Mouse (Mus musculus): ENCODE measurements around the gene Pla2g6. TPM values are rescaled to one million over a fixed set of nuclear protein-coding genes. Genes with fewer than 3 reads are reported as not detected.

Gene Pla2g6
- polyA plus RNA-seq, 1 experiment from 2014 or later = 27.1 TPM

DNA sequence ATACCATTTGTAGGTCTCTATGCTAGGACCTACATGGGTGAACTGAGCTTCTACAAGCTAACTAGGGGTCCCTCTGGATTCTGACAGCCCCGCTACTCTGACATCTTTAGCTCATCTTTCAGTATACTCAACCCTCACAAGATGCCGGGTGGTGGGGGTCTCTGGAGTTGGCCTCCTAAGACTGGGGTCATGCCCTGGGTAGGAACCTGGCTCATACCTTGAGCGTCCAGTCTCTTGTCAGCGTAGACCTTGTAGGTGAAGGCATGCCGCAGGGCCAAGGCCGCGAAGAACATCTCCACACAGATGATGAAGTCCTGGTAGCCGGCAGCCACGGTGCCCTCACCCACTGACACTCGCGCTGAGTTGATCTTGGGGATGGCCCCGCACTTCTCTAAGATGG is 36.9 kb upstream of the Pla2g6 start:
- Histone ChIP-seq H3K4me3 (ENCODE audit: low read length) (no peak overlapping the region), H3K9me3 (ENCODE audit: control insufficient read depth, low read length) (no peaks in the 10 kb centered on the region), H3K4me1 (ENCODE audit: control insufficient read depth, insufficient read depth, low read length) (peaks cover 47% of the 10 kb centered on the region), H3K27me3 (replicated peaks; ENCODE audit: control insufficient read depth, insufficient read depth, low read length) (no peaks in the 10 kb centered on the region), H3K4me2 (ENCODE audit: low read depth, low read length) (no peak overlapping the region), H3K36me3 (ENCODE audit: control insufficient read depth, insufficient read depth, low read length) (peaks cover 16% of the 10 kb centered on the region), H3K9ac (ENCODE audit: low read depth, low read length) (no peak overlapping the region), H3K27ac (ENCODE audit: low read length) (no peak overlapping the region)
- 94% methylated on average over 12 of the region's 12 CpGs for WGBS
- no peak for ATAC-seq

DNA sequence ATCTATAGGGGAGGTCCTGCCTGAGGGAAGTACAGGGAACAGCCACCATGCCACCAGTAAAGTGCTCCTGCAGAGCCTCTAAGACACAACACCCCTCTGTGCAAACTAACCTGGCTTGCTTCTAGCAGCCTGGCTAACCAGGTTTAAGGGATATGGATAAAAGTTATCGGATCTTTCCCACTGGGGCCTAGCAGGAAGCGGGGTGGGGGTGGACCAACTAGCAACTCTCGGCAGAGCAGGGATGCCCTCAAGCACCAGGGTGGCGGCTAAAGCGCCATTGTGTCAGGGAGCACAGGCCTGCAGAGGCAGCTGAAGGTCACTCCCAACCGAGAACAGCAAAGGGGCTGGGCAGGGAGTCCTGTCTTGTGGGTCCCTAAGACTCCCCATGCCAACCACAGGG is 35.9 kb upstream of the Pla2g6 start:
- Histone ChIP-seq H3K9ac (ENCODE audit: low read depth, low read length) (no peak overlapping the region), H3K4me3 (ENCODE audit: low read length) (no peak overlapping the region), H3K4me2 (ENCODE audit: low read depth, low read length) (no peak overlapping the region), H3K27ac (ENCODE audit: low read length) (no peak overlapping the region), H3K27me3 (replicated peaks; ENCODE audit: control insufficient read depth, insufficient read depth, low read length) (no peaks in the 10 kb centered on the region), H3K36me3 (ENCODE audit: control insufficient read depth, insufficient read depth, low read length) (peaks cover 16% of the 10 kb centered on the region), H3K9me3 (ENCODE audit: control insufficient read depth, low read length) (no peaks in the 10 kb centered on the region), H3K4me1 (ENCODE audit: control insufficient read depth, insufficient read depth, low read length) (peaks cover 43% of the 10 kb centered on the region)
- no peak for ATAC-seq
- 72% methylated on average over 6 of the region's 6 CpGs for WGBS

DNA sequence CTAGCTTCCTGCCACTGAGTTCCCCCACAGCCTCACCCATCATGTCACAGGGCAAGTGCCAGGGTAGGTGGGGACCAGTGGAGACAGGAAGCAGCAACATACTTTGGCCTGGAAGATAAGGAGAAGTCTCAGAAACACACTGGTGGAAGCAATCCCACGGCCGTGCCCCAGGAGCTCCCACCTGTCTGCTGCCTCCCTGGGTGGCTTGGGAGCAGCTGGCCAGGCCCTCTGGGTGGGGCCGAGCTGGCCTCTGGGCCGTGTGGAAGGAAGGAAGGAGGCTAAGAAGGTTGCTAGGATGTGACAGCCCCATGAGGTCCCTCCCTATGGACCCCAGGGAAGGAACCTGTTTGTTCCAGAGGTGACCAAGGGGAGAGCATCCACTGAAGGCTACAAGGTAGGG is 32.8 kb upstream of the Pla2g6 start:
- H3K4me3 ChIP-seq (ENCODE audit: low read length) = no peak overlapping the region
- no peak for ATAC-seq
- peaks cover 39% of the 10 kb centered on the region for H3K4me1 ChIP-seq (ENCODE audit: control insufficient read depth, insufficient read depth, low read length)
- peak overlapping the region; percentile 26; the same call in 1 of the 2 replicates for H3K27ac ChIP-seq (ENCODE audit: low read length)
- WGBS = 41% methylated on average over 4 of the region's 4 CpGs
- no peak overlapping the region for H3K4me2 ChIP-seq (ENCODE audit: low read depth, low read length)
- H3K9ac ChIP-seq (ENCODE audit: low read depth, low read length) = peak overlapping the region; percentile 20; the same call in 1 of the 2 replicates
- peaks cover 16% of the 10 kb centered on the region for H3K36me3 ChIP-seq (ENCODE audit: control insufficient read depth, insufficient read depth, low read length)
- no peaks in the 10 kb centered on the region for H3K9me3 ChIP-seq (ENCODE audit: control insufficient read depth, low read length)
- no peaks in the 10 kb centered on the region for H3K27me3 ChIP-seq (replicated peaks; ENCODE audit: control insufficient read depth, insufficient read depth, low read length)

DNA sequence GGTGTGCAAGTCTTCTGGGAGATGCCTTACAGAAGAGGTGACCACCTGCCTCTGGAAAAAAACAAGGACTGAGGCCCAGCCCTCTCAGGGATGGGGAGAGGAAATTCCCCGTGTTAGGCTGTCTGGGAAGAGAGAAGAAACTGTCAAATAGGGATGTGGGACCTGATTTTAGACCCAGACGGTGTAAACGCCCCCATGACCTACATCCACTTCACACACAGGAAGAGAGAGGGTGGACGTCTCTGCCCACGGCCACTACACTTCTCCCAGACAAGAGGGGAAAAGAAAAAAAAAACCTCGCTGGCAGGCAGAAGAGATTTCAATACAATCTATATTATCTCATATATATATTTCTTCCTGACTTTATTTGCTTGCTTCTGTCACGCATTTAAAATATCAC is 32.2 kb upstream of the Pla2g6 start:
- H3K27ac ChIP-seq (ENCODE audit: low read length) = 0 out of 2 replicates have a peak overlapping the region, but pooled peaks have one; percentile 24
- H3K4me2 ChIP-seq (ENCODE audit: low read depth, low read length) = no peak overlapping the region
- peaks cover 42% of the 10 kb centered on the region for H3K4me1 ChIP-seq (ENCODE audit: control insufficient read depth, insufficient read depth, low read length)

DNA sequence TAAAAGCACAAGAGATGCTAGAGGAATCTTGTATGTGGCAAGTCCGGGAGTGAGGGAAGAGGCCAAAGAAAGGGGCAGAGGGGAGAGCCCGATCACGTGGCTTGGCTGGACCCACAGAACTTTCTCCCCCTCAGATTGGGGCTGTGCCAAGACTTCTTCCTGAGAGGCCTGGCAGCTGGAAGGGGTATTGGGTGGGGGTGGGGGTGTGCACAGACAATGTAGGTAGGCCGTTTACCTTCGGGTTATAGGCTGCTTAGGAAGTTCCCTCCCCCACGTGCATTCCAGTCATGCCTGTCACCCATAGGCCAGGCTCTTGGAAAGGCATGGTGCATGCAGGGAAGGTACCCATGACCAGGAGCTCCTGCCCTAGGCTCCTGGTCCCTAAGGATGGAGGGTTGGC is 31.8 kb upstream of the Pla2g6 start:
- peaks cover 42% of the 10 kb centered on the region for H3K4me1 ChIP-seq (ENCODE audit: control insufficient read depth, insufficient read depth, low read length)
- no peaks in the 10 kb centered on the region for H3K9me3 ChIP-seq (ENCODE audit: control insufficient read depth, low read length)
- 0 out of 2 replicates have a peak overlapping the region, but pooled peaks have one; percentile 24 for H3K27ac ChIP-seq (ENCODE audit: low read length)
- no peak overlapping the region for H3K4me2 ChIP-seq (ENCODE audit: low read depth, low read length)
- H3K36me3 ChIP-seq (ENCODE audit: control insufficient read depth, insufficient read depth, low read length) = peaks cover 11% of the 10 kb centered on the region
- no peaks in the 10 kb centered on the region for H3K27me3 ChIP-seq (replicated peaks; ENCODE audit: control insufficient read depth, insufficient read depth, low read length)
- H3K4me3 ChIP-seq (ENCODE audit: low read length) = no peak overlapping the region
- WGBS = 11% methylated on average over 6 of the region's 6 CpGs
- no peak overlapping the region for H3K9ac ChIP-seq (ENCODE audit: low read depth, low read length)
- no peak for ATAC-seq

More for the DNA sequence above, 32.2 kb upstream of the Pla2g6 start:
- no peaks in the 10 kb centered on the region for H3K9me3 ChIP-seq (ENCODE audit: control insufficient read depth, low read length)
- WGBS = 51% methylated on average over 7 of the region's 7 CpGs
- ATAC-seq = no peak
- no peak overlapping the region for H3K4me3 ChIP-seq (ENCODE audit: low read length)
- H3K36me3 ChIP-seq (ENCODE audit: control insufficient read depth, insufficient read depth, low read length) = peaks cover 16% of the 10 kb centered on the region
- H3K9ac ChIP-seq (ENCODE audit: low read depth, low read length) = no peak overlapping the region
- H3K27me3 ChIP-seq (replicated peaks; ENCODE audit: control insufficient read depth, insufficient read depth, low read length) = no peaks in the 10 kb centered on the region

DNA sequence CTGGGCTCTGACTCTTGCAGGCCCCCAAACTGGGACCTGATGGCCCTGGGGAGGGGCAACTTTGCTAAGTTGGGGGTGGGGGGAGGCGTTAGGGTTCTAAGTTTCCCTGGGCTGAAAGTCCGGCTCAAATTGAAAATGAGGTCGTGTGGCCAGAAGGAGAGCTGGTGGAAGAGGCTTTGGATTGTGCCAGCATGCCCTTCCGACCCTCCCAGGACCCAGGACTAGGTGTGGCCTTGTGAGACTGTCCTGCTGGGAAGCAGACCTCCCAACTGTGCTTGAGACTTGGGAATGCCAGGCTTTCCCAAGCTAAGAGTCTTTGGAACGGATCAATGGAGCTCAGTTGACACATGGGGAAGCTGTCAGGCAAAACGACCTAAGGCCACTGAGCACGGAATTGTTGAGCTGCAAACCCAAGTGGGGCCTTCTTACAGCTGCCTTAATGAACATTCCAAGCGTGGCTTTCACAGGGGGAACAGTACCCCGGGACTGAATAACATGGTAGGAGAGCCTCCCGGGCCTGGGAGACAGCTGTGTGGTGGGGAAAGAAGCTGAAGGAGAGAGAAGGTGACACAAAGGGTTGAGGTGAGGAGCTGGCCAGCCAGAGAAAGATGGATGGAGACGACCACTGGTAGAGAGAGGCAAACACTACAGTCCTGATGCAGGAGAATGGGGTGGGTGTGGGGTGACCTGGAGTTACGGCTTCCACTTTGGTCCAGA is 29.9 kb upstream of the Pla2g6 start:
- H3K4me3 ChIP-seq (ENCODE audit: low read length) = peak overlapping the region; percentile 55; the same call in 1 of the 2 replicates
- H3K9ac ChIP-seq (ENCODE audit: low read depth, low read length) = peak overlapping the region; percentile 75
- peak overlapping the region; percentile 78 for H3K27ac ChIP-seq (ENCODE audit: low read length)
- no peaks in the 10 kb centered on the region for H3K9me3 ChIP-seq (ENCODE audit: control insufficient read depth, low read length)
- peaks cover 47% of the 10 kb centered on the region for H3K4me1 ChIP-seq (ENCODE audit: control insufficient read depth, insufficient read depth, low read length)
- WGBS = 38% methylated on average over 12 of the region's 12 CpGs
- peaks cover 11% of the 10 kb centered on the region for H3K36me3 ChIP-seq (ENCODE audit: control insufficient read depth, insufficient read depth, low read length)
- H3K4me2 ChIP-seq (ENCODE audit: low read depth, low read length) = peak overlapping the region; percentile 94
- no peaks in the 10 kb centered on the region for H3K27me3 ChIP-seq (replicated peaks; ENCODE audit: control insufficient read depth, insufficient read depth, low read length)
- ATAC-seq = peak; percentile 18

DNA sequence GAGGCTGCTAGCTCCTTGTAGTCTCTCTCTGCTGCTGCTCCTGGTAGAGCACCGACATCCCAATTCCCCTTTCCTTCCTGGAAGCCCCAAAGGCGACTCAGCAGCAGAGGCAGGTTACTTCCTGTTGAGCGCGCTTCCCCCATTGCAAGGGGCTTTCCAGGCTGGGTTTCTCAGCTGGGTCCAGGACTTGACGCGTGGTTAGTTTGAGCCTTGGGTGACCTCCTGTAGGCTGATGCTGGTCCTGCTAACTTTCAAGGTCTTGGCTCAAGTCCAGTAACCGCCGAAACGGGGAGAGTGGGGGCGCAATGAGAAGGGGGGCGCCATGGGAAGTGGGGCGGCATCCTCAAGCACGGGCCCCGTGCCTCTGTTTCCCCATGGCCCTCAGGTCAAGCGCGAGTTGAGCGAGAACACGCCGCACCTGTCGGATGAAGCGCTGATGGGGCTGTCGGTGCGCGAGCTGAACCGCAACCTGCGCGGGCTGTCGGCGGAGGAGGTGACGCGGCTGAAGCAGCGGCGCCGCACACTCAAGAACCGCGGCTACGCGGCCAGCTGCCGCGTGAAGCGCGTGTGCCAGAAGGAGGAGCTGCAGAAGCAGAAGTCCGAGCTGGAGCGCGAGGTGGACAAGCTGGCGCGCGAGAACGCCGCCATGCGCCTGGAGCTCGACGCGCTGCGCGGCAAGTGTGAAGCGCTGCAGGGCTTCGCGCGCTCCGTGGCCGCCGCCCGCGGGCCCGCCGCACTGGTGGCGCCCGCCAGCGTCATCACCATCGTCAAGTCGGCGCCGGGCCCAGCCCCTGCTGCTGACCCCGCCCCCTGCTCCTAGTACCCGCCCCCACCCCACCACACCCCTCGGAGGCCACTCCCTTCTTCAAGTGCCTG is 29.1 kb upstream of the Pla2g6 start:
- Histone ChIP-seq H3K4me3 (ENCODE audit: low read length) (peak overlapping the region; percentile 55), H3K9ac (ENCODE audit: low read depth, low read length) (peak overlapping the region; percentile 75), H3K4me2 (ENCODE audit: low read depth, low read length) (peak overlapping the region; percentile 94), H3K27me3 (replicated peaks; ENCODE audit: control insufficient read depth, insufficient read depth, low read length) (no peaks in the 10 kb centered on the region), H3K9me3 (ENCODE audit: control insufficient read depth, low read length) (no peaks in the 10 kb centered on the region), H3K27ac (ENCODE audit: low read length) (peak overlapping the region; percentile 87), H3K36me3 (ENCODE audit: control insufficient read depth, insufficient read depth, low read length) (peaks cover 7% of the 10 kb centered on the region; the same call in 1 of the 2 replicates), H3K4me1 (ENCODE audit: control insufficient read depth, insufficient read depth, low read length) (peaks cover 56% of the 10 kb centered on the region)
- ATAC-seq = peak; percentile 86
- under 1% methylated on average over 77 of the region's 77 CpGs for WGBS

DNA sequence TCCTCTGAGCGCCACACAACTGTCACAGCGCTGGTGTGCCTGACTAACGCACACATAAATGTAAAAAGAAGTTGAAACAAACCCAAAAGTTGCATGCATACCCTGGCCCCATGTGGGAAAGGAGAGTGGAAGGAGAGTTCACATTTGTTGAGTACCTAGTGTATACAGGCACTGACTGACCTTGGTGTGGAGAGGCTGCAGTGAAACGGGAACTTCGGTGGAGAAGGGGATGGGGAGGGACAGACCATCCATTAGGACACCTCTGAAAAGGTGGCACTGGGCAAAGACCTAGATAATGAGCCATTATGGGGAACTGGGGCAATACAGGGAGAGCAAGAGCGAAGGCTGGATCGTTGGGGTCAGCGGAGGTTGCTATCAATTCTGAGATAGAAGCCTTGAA is 28.3 kb upstream of the Pla2g6 start:
- no peak for ATAC-seq
- Histone ChIP-seq H3K27ac (ENCODE audit: low read length) (peak overlapping the region; percentile 87), H3K9me3 (ENCODE audit: control insufficient read depth, low read length) (no peaks in the 10 kb centered on the region), H3K36me3 (ENCODE audit: control insufficient read depth, insufficient read depth, low read length) (peaks cover 2% of the 10 kb centered on the region; the same call in 1 of the 2 replicates), H3K9ac (ENCODE audit: low read depth, low read length) (peak overlapping the region; percentile 75), H3K27me3 (replicated peaks; ENCODE audit: control insufficient read depth, insufficient read depth, low read length) (no peaks in the 10 kb centered on the region), H3K4me1 (ENCODE audit: control insufficient read depth, insufficient read depth, low read length) (peaks cover 59% of the 10 kb centered on the region), H3K4me2 (ENCODE audit: low read depth, low read length) (peak overlapping the region; percentile 94), H3K4me3 (ENCODE audit: low read length) (peak overlapping the region; percentile 55)
- 75% methylated on average over 8 of the region's 8 CpGs for WGBS

DNA sequence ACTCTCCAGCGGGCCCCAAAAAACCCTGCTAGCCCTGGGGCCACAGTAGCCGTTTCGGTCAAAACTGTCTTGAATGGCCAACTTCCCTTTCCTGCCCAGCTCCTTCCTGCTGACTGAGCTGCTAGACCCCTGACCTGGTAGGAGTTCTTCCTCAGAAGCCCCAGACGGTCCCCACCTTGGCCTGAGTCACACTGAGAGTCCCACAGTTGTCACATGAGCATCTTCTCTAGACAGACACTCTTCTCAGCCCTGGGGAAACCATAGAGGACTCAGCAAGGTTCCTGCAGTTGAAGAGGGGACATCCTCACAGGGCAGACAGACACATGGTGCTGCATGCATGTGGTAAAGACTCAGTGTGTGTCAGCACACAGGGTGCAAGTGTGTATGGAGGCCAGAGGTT is 26.4 kb upstream of the Pla2g6 start:
- no peak overlapping the region for H3K4me3 ChIP-seq (ENCODE audit: low read length)
- H3K27me3 ChIP-seq (replicated peaks; ENCODE audit: control insufficient read depth, insufficient read depth, low read length) = no peaks in the 10 kb centered on the region
- H3K9ac ChIP-seq (ENCODE audit: low read depth, low read length) = no peak overlapping the region
- no peaks in the 10 kb centered on the region for H3K36me3 ChIP-seq (ENCODE audit: control insufficient read depth, insufficient read depth, low read length)
- H3K4me2 ChIP-seq (ENCODE audit: low read depth, low read length) = no peak overlapping the region
- no peak overlapping the region for H3K27ac ChIP-seq (ENCODE audit: low read length)
- WGBS = 83% methylated on average over 4 of the region's 4 CpGs
- peaks cover 50% of the 10 kb centered on the region for H3K4me1 ChIP-seq (ENCODE audit: control insufficient read depth, insufficient read depth, low read length)
- no peaks in the 10 kb centered on the region for H3K9me3 ChIP-seq (ENCODE audit: control insufficient read depth, low read length)
- ATAC-seq = no peak
